Mouse (Mus musculus): ENCODE measurements around the gene Vav2. TPM values are rescaled to one million over a fixed set of nuclear protein-coding genes. Genes with fewer than 3 reads are reported as not detected.
A peak's percentile ranks its signal among the peaks of the same experiment; 100 is the strongest.

Gene Vav2
- 4.5 and 5.4 TPM in 2 replicates for polyA plus RNA-seq (2016; fragmentation: Nextera tagmentation; extraction: Ambion mirVana)

DNA sequence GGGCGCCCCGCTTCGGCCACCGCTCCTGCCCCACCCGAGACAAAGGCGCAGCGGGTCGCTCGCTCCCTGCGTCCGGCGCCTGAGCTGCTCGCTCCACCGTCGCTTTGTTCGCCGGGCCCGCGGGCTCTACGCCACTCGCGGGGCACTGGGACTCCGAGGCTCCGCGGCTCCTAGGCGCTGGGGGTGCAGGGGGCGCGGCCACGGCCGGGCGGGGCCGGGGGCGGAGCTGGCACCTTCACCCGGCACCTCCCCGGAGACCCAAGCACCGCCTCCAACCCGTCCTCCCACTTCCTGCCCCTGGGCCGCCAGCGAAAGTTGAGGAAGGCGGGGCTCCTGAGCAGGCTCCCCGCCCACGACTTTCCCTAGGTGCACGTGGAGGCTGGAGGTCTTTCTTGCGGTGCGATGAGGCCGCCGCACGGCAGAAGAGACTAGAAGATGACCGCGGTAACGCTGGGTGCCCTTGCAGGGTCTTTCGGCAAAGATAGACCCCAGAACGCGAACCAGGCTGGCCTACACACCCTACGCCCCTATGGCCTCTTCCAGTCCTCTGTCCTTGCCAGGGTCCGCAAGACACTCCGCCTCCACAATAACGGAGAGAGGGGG, at the start of gene Vav2:
Vav2 (minus strand) TSS at position 179 of the 603 bp plus-strand sequence.
- no peaks in the 10 kb centered on the region for H3K9me3 ChIP-seq (replicated peaks)
- peaks cover 29% of the 10 kb centered on the region for H3K4me1 ChIP-seq (replicated peaks)
- H3K9ac ChIP-seq, result peak within 1 kb of the TSS; percentile 87
- ATAC-seq (ENCODE audit: insufficient number of reproducible peaks, low FRiP score), result peak; percentile 96
- H3K27ac ChIP-seq (ENCODE audit: poor library complexity, severe bottlenecking), result peak within 1 kb of the TSS; percentile 26; the same call in 1 of the 2 replicates
- under 1% methylated on average over 58 of the region's 58 CpGs for WGBS
- H3K27me3 ChIP-seq (replicated peaks), result peaks cover 13% of the 10 kb centered on the region; the same call in 1 of the 2 replicates
- H3K36me3 ChIP-seq, result no peaks in the 10 kb centered on the region
- peak within 1 kb of the TSS; percentile 99 for H3K4me2 ChIP-seq
- H3K4me3 ChIP-seq, result peak within 1 kb of the TSS; percentile 73

DNA sequence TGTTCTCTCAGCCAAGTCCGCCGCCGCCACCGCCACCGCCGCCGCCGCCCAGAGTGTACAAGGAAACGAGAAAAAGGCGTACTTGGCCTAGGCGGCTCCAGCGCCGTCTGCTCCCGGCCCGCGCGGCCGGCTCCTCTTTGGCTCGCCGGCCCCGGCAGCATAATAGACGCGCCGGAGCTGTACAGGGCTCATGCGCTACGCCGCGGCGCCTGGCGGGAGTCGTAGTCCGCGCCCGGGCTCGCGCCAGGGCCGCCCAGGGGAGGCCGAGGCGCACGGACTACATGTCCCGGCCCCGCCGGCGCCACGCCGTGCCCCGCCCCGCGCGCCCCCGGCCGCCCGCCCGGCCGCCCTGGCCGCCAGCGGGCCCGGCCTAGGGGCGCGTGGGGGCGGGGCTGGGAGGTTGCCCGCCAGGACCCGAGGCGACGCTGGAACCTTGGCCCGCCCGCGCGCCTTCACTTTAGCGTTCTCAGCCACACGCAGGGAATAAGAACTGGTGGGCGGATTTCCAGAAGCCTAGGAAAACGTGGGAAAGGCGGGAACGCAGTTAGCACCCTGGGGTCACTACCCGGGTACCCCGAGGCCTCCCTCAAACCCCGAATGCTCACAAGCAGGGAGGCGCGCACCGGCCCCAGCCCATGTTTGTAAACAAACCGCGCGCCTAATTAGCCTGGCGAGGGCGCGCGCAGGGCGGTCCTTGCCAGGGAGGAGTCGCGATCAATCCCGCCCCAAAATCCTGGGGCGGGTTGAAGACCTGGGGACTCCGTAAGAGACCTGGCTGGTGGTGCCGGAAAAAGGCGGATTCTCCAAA, 48.9 kb upstream of the Vav2 start:
- Histone ChIP-seq H3K9me3 (replicated peaks) (no peaks in the 10 kb centered on the region), H3K4me2 (peak overlapping the region; percentile 95), H3K36me3 (peaks cover 5% of the 10 kb centered on the region), H3K4me3 (peak overlapping the region; percentile 92), H3K27me3 (replicated peaks) (no peaks in the 10 kb centered on the region), H3K4me1 (replicated peaks) (peaks cover 47% of the 10 kb centered on the region), H3K27ac (ENCODE audit: poor library complexity, severe bottlenecking) (peak overlapping the region; percentile 98), H3K9ac (peak overlapping the region; percentile 98)
- peak; percentile 97 for ATAC-seq (ENCODE audit: insufficient number of reproducible peaks, low FRiP score)
- WGBS, result under 1% methylated on average over 92 of the region's 96 CpGs

DNA sequence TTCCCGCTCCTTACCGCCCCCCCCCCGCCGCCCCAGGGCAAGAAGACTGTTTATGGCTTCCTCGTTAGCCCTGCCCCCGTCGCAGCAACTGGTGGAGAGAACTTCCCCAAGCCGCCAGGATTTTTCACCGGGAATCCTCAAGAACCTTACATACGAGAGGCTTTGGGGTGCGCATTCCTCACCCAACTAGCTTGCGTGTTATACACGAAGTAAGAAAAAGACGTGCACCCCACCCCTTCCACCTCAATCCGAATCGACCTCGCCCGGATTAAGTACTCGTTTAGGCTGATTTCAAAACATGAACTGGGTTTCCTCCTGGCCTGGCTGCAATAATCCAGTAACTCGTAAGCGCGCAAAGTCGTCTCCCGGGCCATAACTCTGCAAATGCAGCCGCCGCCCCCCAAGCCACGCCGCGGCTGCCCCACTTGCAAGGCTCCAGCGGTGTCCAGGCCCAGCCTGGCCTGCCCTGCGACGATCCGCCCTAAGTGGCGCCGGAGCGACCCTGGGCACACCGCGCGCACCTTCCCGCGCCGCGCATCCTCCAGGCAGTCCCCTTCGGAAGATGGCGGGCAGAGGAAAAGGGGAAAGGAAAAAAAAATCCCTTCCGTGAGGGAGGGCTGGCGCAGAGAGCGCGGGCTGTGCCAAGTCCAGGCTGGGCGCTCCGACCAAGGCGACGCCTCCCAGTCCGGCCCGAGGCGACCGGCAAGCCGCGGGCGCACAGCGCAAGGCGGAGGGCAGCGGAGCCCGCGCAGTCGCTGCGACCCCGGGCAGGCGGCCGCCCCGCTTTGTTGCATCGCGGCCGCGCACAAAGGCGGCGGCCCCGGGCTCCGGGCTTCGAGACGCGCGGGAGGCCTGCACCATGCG, 48.0 kb upstream of the Vav2 start:
- Histone ChIP-seq H3K27ac (ENCODE audit: poor library complexity, severe bottlenecking) (peak overlapping the region; percentile 98), H3K4me2 (peak overlapping the region; percentile 95), H3K9ac (peak overlapping the region; percentile 98), H3K9me3 (replicated peaks) (no peaks in the 10 kb centered on the region), H3K4me1 (replicated peaks) (peaks cover 56% of the 10 kb centered on the region), H3K4me3 (peak overlapping the region; percentile 92), H3K27me3 (replicated peaks) (no peaks in the 10 kb centered on the region), H3K36me3 (peaks cover 5% of the 10 kb centered on the region)
- peak; percentile 31; the same call in 1 of the 2 replicates for ATAC-seq (ENCODE audit: insufficient number of reproducible peaks, low FRiP score)
- WGBS, result under 1% methylated on average over 83 of the region's 84 CpGs

DNA sequence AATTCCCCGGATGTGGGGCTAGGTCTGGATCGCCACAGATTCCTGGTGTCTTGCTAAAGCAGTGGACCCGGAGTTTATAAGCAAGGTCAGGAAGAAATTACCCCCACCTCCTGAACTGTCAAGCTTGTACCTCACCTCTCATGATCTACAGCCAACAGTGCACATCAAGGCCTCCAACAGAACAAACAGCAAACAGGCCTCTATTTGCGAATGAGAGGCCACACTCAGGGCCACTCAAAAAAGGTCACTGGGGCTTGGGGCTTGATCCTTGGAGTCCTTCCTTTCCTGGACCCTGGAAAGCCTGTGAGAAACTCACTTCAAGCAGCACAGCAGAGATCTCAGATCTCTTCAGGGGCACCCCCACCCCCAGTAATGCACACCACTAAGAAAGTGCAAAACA, 47.1 kb upstream of the Vav2 start:
- 28% methylated on average over 4 of the region's 4 CpGs for WGBS
- H3K27ac ChIP-seq (ENCODE audit: poor library complexity, severe bottlenecking), result peak overlapping the region; percentile 3
- no peaks in the 10 kb centered on the region for H3K27me3 ChIP-seq (replicated peaks)
- H3K36me3 ChIP-seq, result peaks cover 10% of the 10 kb centered on the region
- H3K4me3 ChIP-seq, result peak overlapping the region; percentile 92
- peak overlapping the region; percentile 98 for H3K9ac ChIP-seq
- no peaks in the 10 kb centered on the region for H3K9me3 ChIP-seq (replicated peaks)
- peak overlapping the region; percentile 95 for H3K4me2 ChIP-seq
- H3K4me1 ChIP-seq (replicated peaks), result peaks cover 65% of the 10 kb centered on the region
- no peak for ATAC-seq (ENCODE audit: insufficient number of reproducible peaks, low FRiP score)

DNA sequence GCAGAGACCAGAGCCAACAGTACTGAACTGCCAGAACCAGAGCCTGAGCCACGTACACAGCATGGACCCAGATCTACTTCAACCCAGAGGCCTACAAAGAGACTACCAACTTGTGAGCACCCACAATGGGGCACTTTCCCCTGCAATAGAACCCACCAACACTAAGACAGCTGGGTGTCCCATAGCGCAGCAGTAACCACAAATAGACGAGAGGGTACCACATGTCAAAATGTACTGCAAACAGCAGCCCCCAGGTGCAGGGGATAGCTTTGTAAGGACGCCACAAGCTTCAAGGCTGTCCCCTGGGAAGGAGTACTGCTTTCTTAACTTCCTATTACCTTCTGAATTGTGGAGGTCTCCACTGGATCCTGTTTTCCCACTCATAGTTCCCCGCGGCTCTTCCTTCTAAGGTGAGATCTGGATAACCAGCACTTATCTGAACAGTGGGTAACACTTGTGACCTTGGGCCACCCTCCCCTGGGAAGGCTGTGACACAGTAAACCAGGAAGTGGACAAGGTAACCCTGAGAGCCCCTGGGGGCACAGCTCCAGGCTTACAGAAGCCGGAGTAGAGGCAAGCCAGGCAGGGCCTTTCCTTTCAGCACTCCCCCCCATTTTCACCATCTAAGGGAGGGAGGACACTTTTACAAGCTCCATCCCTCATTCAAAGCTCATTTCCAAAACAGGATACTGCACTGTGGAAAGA, 46.4 kb upstream of the Vav2 start:
- Histone ChIP-seq H3K4me1 (replicated peaks) (peaks cover 72% of the 10 kb centered on the region), H3K36me3 (peaks cover 11% of the 10 kb centered on the region), H3K9me3 (replicated peaks) (no peaks in the 10 kb centered on the region), H3K4me3 (peak overlapping the region; percentile 92), H3K9ac (peak overlapping the region; percentile 98), H3K4me2 (peak overlapping the region; percentile 95), H3K27ac (ENCODE audit: poor library complexity, severe bottlenecking) (peak overlapping the region; percentile 52), H3K27me3 (replicated peaks) (no peaks in the 10 kb centered on the region)
- no peak for ATAC-seq (ENCODE audit: insufficient number of reproducible peaks, low FRiP score)
- WGBS, result 51% methylated on average over 7 of the region's 7 CpGs

DNA sequence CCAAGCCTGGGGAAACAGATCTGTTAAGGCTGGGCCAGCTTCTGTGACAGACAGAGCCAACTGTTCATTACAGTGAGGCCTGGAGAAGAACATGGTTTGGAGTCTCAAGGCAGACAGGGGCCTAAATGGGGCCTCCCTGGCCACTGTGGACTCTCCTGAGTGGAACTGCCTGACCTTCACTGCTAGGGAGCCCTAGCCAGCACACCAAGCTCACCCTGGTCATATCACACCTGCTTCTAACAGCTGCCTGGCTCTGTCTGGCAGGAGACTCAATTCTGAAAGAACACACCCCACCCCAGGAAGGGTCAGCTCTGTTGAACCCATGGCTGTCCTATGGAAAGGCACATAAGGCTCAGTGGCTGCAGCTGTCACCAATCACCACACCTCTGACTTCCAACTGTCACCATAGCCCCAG, 44.3 kb upstream of the Vav2 start:
- no peak overlapping the region for H3K27ac ChIP-seq (ENCODE audit: poor library complexity, severe bottlenecking)
- peaks cover 78% of the 10 kb centered on the region for H3K4me1 ChIP-seq (replicated peaks)
- peaks cover 26% of the 10 kb centered on the region for H3K36me3 ChIP-seq
- H3K9ac ChIP-seq, result peak overlapping the region; percentile 9; the same call in 1 of the 2 replicates
- H3K9me3 ChIP-seq (replicated peaks), result no peaks in the 10 kb centered on the region
- ATAC-seq (ENCODE audit: insufficient number of reproducible peaks, low FRiP score), result no peak
- no peaks in the 10 kb centered on the region for H3K27me3 ChIP-seq (replicated peaks)
- H3K4me2 ChIP-seq, result peak overlapping the region; percentile 6; the same call in 1 of the 2 replicates
- H3K4me3 ChIP-seq, result no peak overlapping the region

DNA sequence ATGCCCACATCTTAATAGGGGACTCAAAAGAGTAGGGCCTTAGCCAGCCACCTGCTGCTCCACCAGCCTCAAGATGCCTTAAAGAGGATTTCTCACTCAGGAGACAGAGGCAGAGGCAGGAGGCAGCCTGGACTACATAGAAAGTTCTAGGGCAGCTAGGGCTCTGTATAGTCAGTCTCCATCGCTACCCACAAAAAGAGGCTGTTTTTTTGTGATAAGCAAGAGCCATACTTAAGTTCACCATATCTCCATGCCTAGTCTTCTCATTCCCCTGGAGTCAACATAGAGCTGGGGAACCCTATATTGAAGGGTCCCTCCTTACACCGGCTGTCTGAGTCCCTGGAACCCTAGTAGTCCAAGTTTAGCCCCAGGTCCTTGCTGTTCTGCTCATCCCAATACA, 43.7 kb upstream of the Vav2 start:
- Histone ChIP-seq H3K9me3 (replicated peaks) (no peaks in the 10 kb centered on the region), H3K36me3 (peaks cover 31% of the 10 kb centered on the region), H3K4me1 (replicated peaks) (peaks cover 79% of the 10 kb centered on the region), H3K4me3 (no peak overlapping the region), H3K27ac (ENCODE audit: poor library complexity, severe bottlenecking) (no peak overlapping the region), H3K9ac (no peak overlapping the region), H3K27me3 (replicated peaks) (no peaks in the 10 kb centered on the region), H3K4me2 (no peak overlapping the region)
- no peak for ATAC-seq (ENCODE audit: insufficient number of reproducible peaks, low FRiP score)
- WGBS, result 77% methylated on average over 2 of the region's 2 CpGs

DNA sequence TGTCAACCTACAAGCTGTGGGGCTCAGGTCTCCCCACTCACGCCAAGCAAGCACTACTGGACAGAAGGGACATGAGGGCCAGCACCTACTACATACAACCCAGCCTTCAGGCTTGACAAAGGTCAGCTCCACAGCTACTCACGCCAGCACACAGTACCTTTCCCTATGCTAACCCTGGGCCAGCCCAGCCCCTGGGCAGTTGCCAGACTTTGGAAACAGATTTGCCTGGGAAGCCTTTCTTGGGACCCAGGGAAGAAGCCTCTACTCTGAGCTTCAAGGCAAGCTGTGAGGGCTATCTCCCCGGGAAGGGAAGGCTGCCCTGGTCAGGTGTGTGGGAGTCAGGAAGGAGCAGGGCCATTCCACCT, 43.1 kb upstream of the Vav2 start:
- 0 out of 2 replicates have a peak overlapping the region, but pooled peaks have one; percentile 23 for H3K9ac ChIP-seq
- no peak for ATAC-seq (ENCODE audit: insufficient number of reproducible peaks, low FRiP score)

DNA sequence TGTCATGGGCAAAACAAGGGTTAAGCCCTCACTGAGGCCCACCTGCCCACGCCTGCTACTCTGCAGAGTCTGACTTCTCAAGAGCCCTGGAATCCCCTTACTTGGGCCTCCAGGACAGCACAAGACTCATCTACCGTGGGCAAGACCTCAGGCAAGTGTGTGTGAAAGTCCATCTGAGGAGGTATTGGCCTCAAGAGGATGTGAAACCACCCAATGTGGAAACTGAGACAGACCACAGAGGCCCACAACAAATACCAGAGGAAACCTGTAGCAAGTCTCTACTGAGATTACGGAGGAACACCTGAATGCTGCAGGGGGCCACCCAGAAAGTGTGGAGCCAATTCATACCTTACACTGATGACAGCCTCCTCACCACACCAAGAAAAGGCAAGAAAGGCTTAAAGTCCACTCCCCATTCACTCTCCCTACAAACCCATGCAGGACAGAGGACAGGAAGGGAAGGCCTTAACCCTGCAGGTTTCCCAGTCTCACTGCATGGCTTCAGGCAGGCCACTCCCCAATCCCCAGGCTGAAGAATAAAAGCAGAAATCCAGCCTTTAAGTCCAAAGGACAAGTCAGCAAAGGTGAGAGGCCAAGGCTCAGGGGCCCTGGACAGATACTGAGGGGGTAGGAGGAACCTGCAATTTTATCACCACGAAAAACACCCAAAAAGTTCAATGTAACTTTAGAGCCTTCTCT, 42.6 kb upstream of the Vav2 start:
- H3K4me1 ChIP-seq (replicated peaks), result peaks cover 79% of the 10 kb centered on the region
- ATAC-seq (ENCODE audit: insufficient number of reproducible peaks, low FRiP score), result no peak
- H3K36me3 ChIP-seq, result peaks cover 38% of the 10 kb centered on the region
- no peaks in the 10 kb centered on the region for H3K27me3 ChIP-seq (replicated peaks)
- H3K4me2 ChIP-seq, result peak overlapping the region; percentile 4; the same call in 1 of the 2 replicates
- peak overlapping the region; percentile 17; the same call in 1 of the 2 replicates for H3K9ac ChIP-seq
- H3K27ac ChIP-seq (ENCODE audit: poor library complexity, severe bottlenecking), result 0 out of 2 replicates have a peak overlapping the region, but pooled peaks have one; percentile 5
- H3K4me3 ChIP-seq, result no peak overlapping the region
- no peaks in the 10 kb centered on the region for H3K9me3 ChIP-seq (replicated peaks)
- WGBS, result 71% methylated on average over 4 of the region's 4 CpGs

More for the DNA sequence above, 43.1 kb upstream of the Vav2 start:
- Histone ChIP-seq H3K4me3 (no peak overlapping the region), H3K9me3 (replicated peaks) (no peaks in the 10 kb centered on the region), H3K36me3 (peaks cover 35% of the 10 kb centered on the region), H3K4me1 (replicated peaks) (peaks cover 79% of the 10 kb centered on the region), H3K27me3 (replicated peaks) (no peaks in the 10 kb centered on the region), H3K4me2 (no peak overlapping the region), H3K27ac (ENCODE audit: poor library complexity, severe bottlenecking) (0 out of 2 replicates have a peak overlapping the region, but pooled peaks have one; percentile 1)
- 64% methylated on average over 3 of the region's 3 CpGs for WGBS

DNA sequence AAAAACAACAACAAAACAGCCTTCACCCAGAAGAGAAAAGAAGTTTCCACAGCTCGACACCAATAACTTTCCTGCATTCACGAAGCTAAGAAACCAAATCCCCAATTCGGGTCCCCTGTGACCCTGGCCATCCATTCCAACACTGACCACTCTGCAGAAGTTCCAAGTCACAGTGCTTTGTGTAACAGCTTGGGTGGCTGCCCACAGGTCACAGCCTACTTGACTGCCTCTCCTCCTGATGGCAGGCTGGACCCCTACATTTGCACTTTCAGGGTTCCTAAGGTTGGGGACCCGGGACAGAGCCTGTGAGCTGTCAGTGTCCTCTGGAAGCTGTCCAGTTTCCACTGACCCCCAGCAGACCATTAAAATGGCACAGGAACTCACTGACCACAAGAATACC, 36.1 kb upstream of the Vav2 start:
- no peaks in the 10 kb centered on the region for H3K9me3 ChIP-seq (replicated peaks)
- ATAC-seq (ENCODE audit: insufficient number of reproducible peaks, low FRiP score), result no peak
- peaks cover 14% of the 10 kb centered on the region for H3K4me1 ChIP-seq (replicated peaks)
- H3K27me3 ChIP-seq (replicated peaks), result no peaks in the 10 kb centered on the region
- no peak overlapping the region for H3K27ac ChIP-seq (ENCODE audit: poor library complexity, severe bottlenecking)
- H3K4me2 ChIP-seq, result no peak overlapping the region
- H3K9ac ChIP-seq, result no peak overlapping the region
- H3K36me3 ChIP-seq, result peaks cover 88% of the 10 kb centered on the region
- 89% methylated on average over 4 of the region's 4 CpGs for WGBS
- no peak overlapping the region for H3K4me3 ChIP-seq
